Mouse (Mus musculus) embryonic facial prominence, embryonic 10.5 days (tissue): ENCODE measurements at regions not wholly inside any gene's neighbourhood (a gene's known extent, or its start where the extent isn't known, plus 50 kb on each side); places are given as distances from the start of the nearest gene placed in this dataset.

Experiments used
- DNase-seq: peaks from one replicate; pipeline ENCODE4 v3.0.0-alpha.2; 2017; ENCODE audit warnings: low spot score
- H3K27ac ChIP-seq: fragments of 300-500 bp; sonication (generic); replicated peaks from 2 replicates; pipeline ENCODE4 v1.5.1; 2016; ENCODE audit warnings: mild to moderate bottlenecking
- H3K27me3 ChIP-seq: fragments of 300-500 bp; sonication (generic); replicated peaks from 2 replicates; pipeline ENCODE4 v1.6.1; 2016; ENCODE audit warnings: low read depth, mild to moderate bottlenecking; ENCODE audit not compliant: poor library complexity, severe bottlenecking
- H3K36me3 ChIP-seq: fragments of 300-500 bp; sonication (generic); replicated peaks from 2 replicates; pipeline ENCODE4 v1.6.1; 2016; ENCODE audit warnings: mild to moderate bottlenecking, moderate library complexity
- H3K4me1 ChIP-seq: fragments of 300-500 bp; sonication (generic); 2 replicates; pipeline ENCODE4 v1.6.1; 2016
- H3K4me3 ChIP-seq: fragments of 300-500 bp; sonication (generic); 2 replicates; pipeline ENCODE4 v1.5.1; 2016; ENCODE audit warnings: mild to moderate bottlenecking, moderate library complexity
- H3K9me3 ChIP-seq: fragments of 300-500 bp; sonication (generic); 2 replicates; pipeline ENCODE4 v1.6.1; 2016; ENCODE audit warnings: mild to moderate bottlenecking
- WGBS: fragments of 180-500 bp; shearing (Covaris S2); methylation state at CpG from one replicate; pipeline ENCODE4 v1.1.7; 2016; 5-methylcytosine and 5-hydroxymethylcytosine counted together

DNA sequence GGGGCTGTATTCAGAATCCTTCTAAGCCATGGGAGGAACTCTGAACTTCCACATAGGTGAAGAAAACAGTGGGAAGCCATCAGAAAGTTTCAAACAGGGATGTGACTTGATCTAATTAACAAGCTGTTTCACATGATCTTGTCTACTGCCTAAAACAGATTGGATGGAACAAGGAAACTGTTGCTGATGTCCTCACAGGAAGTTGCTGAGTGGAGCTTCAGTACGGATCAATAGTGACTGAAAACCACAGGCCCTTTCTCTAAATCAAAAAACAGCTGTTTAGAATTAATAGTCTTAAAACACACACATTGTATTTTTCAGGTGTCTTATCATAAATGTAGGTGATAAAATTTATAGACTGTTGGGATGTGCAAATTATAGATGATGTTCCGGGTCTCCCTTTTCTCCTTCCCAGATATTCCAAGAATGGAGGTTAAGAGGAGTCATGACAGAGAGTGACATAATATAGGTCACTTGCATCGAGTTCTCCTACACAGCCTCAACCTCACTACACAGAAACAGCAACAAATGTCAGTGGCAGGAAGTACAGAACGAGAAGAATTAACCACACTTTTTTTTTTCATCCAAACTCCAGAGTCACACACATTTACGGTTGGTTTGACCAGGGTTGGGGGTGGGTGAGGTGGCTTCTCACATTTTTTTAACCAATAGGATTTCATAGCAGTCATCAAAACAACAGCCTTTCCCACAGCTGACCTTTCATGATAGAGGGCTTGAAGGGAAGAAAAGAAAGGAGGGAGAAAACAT, 170.4 kb upstream of the Lpp start:
- Histone ChIP-seq H3K36me3 (no peaks in the 10 kb centered on the region), H3K4me3 (no peak overlapping the region), H3K27me3 (0 out of 2 replicates have a peak, but pooled peaks cover 3% of the 10 kb centered on the region), H3K27ac (no peak overlapping the region), H3K9me3 (no peaks in the 10 kb centered on the region), H3K4me1 (peaks cover 11% of the 10 kb centered on the region)
- 74% methylated on average over 5 of the region's 5 CpGs for WGBS
- no peak for DNase-seq

DNA sequence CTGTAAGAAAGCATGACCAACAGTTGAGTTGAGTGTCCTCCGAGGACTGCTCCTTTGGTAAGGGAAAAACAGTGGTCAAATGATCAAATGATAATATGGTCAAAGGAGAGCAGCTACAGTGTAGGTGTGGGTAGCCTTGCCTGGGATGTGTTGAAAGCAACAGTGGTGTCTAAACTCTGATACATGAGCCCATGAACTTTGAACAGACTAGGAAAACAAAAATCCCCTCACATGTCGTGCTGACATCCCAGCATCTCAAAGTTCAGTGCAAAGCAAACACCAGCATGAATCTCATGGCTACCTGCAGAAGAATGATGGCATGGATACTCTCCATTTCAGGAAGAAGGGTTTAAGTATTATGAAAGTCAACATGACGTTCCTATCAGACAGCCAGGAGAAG, 171.3 kb upstream of the Lpp start:
- WGBS = 86% methylated on average over 3 of the region's 3 CpGs
- Histone ChIP-seq H3K36me3 (no peaks in the 10 kb centered on the region), H3K27ac (no peak overlapping the region), H3K4me3 (no peak overlapping the region), H3K9me3 (no peaks in the 10 kb centered on the region), H3K4me1 (peaks cover 13% of the 10 kb centered on the region), H3K27me3 (0 out of 2 replicates have a peak, but pooled peaks cover 4% of the 10 kb centered on the region)
- DNase-seq = no peak

DNA sequence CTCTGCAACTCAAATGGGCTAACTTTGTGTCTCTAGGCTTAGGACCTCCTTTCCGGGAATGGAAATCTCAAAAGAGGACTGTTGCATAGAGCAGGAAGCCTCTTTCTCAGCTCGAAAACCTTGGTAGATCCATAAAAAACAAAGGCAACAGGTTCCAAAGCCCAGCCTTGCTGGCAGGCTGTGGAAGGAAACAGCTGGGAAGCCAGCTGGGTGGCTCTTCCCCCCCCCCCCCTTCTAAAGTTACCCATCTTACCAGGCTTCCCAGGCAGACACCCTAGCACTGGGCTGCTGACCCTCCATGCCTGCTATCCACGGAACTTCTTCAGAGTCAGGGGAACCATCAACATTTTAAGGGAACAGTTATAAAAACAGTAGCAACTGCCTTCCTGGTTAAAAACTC, 172.7 kb upstream of the Lpp start:
- Histone ChIP-seq H3K4me1 (peaks cover 15% of the 10 kb centered on the region), H3K27ac (no peak overlapping the region), H3K36me3 (no peaks in the 10 kb centered on the region), H3K4me3 (no peak overlapping the region), H3K27me3 (0 out of 2 replicates have a peak, but pooled peaks cover 8% of the 10 kb centered on the region), H3K9me3 (no peaks in the 10 kb centered on the region)
- DNase-seq = no peak
- WGBS = 92% methylated on average over 3 of the region's 3 CpGs

DNA sequence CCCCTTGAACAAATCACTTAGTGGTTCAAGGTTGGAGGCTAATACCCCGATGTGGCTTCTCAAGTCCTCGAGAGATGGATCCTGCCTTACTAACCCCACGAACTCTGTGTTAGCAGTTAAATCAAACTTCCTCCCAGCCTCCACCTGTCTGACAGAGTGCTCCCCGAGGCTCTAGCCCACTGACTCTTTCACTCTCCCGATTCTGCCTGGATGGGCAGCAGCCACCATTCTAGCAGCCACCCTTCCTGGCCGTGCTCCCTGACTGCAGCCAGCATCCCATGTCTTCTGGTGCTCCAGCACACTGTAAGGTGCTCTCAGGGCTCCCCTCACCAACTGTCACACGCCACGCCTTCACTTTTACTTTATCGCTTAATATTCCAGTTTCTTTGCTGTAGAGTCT, 173.6 kb upstream of the Lpp start:
- Histone ChIP-seq H3K27me3 (0 out of 2 replicates have a peak, but pooled peaks cover 8% of the 10 kb centered on the region), H3K36me3 (no peaks in the 10 kb centered on the region), H3K27ac (no peak overlapping the region), H3K4me3 (no peak overlapping the region), H3K9me3 (no peaks in the 10 kb centered on the region), H3K4me1 (peaks cover 15% of the 10 kb centered on the region)
- WGBS = 89% methylated on average over 9 of the region's 9 CpGs
- no peak for DNase-seq

DNA sequence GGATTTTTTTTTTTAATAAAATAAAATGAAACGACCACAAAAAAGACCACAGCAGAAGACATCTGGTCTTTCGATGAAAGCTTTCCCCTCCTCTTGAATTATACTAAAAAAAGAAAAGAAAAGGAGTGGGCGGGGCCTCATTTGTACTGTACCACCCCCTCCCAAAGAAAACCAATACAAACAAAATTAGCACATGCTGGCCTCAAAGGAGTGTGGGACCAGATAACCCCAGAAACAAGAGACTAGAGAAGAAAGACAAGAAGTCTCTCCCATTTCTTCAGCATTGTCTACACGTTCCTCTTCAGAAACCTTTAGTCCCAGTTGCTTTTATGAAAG, 174.5 kb upstream of the Lpp start:
- peak overlapping the region; percentile 76; the same call in 1 of the 2 replicates for H3K27ac ChIP-seq
- H3K36me3 ChIP-seq = no peaks in the 10 kb centered on the region
- H3K4me1 ChIP-seq = peaks cover 15% of the 10 kb centered on the region
- H3K27me3 ChIP-seq = 0 out of 2 replicates have a peak, but pooled peaks cover 8% of the 10 kb centered on the region
- no peaks in the 10 kb centered on the region for H3K9me3 ChIP-seq
- 75% methylated on average over 4 of the region's 4 CpGs for WGBS
- no peak overlapping the region for H3K4me3 ChIP-seq
- no peak for DNase-seq

DNA sequence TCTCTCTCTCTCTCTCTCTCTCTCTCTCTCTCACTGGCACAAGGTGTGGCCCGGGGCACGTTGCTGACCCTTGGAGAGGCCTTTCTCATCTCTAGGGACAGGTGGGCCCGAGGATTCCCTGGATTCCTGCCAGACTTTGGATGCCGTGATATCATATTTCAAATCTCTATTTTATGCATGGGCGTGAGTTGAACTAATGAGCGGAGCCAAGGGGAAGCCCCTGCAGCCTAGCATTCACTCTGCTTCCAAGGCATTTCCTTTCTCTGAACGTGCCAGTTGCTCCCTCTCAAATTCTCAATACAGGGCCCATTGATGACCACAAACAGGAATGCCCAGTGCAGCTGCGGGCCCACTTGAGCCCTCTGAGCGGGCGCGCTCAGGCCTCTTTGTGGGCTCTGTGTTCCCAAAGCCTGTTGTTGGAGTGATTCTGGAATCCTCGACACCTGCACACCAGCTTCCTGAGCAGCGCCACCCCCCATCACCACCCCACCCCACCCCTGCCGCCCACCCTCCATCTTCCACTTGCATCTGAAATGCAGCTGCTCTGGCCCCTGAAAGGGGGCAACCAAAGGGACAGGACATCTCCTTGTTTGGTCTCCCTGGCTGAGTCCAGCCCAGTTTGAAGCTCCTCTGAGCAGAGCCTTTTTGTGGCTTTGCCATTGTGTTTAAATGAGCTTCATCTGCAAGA, 175.0 kb upstream of the Lpp start:
- 0 out of 2 replicates have a peak, but pooled peaks cover 8% of the 10 kb centered on the region for H3K27me3 ChIP-seq
- WGBS = 38% methylated on average over 14 of the region's 14 CpGs
- no peaks in the 10 kb centered on the region for H3K36me3 ChIP-seq
- no peaks in the 10 kb centered on the region for H3K9me3 ChIP-seq
- no peak overlapping the region for H3K4me3 ChIP-seq
- H3K4me1 ChIP-seq = peaks cover 15% of the 10 kb centered on the region
- peak overlapping the region; percentile 76 for H3K27ac ChIP-seq
- peak; percentile 56 for DNase-seq

DNA sequence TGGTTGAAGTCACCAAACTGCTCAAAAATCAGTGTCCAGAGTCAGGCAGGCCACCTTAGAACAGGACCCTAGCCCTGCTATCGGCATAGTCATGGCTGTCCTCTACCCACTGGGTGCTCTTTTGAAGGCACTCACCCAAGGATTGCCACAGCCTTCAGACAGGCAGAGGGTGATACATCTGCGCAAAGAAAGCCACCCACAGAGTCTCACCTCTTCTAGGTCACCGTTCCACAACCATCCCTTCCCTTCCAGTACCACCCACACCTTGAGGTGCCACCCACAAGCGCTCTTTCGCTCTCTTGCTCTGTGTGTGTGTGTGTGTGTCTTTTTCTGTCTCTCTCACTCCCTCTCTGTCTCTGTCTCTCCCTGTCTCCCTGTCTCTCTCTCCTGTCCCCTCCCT, 176.5 kb upstream of the Lpp start:
- Histone ChIP-seq H3K36me3 (no peaks in the 10 kb centered on the region), H3K27ac (no peak overlapping the region), H3K27me3 (0 out of 2 replicates have a peak, but pooled peaks cover 8% of the 10 kb centered on the region), H3K4me1 (peaks cover 12% of the 10 kb centered on the region), H3K9me3 (no peaks in the 10 kb centered on the region), H3K4me3 (no peak overlapping the region)
- 90% methylated on average over 5 of the region's 5 CpGs for WGBS
- no peak for DNase-seq

DNA sequence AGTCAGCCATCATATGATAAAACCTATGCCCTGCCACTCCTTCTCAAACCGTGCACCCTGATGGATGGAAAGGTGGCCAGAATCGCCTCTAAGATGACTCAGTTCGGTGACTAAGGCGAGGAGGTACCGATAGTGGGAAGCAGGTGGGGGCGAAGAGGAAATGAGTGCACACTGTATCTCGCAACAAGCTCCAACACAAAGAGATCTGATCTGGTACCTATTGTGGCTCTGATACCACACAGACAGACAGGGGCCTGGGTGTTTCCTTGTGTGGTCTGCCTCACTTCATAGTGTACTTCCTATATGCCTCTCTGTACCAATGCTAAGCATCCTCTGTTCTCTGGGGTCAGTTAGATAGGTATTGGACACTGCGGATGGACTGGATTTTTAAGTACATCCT, 178.0 kb upstream of the Lpp start:
- Histone ChIP-seq H3K36me3 (no peaks in the 10 kb centered on the region), H3K4me1 (peaks cover 12% of the 10 kb centered on the region), H3K27me3 (0 out of 2 replicates have a peak, but pooled peaks cover 8% of the 10 kb centered on the region), H3K4me3 (no peak overlapping the region), H3K9me3 (no peaks in the 10 kb centered on the region), H3K27ac (no peak overlapping the region)
- no peak for DNase-seq
- 90% methylated on average over 8 of the region's 8 CpGs for WGBS

DNA sequence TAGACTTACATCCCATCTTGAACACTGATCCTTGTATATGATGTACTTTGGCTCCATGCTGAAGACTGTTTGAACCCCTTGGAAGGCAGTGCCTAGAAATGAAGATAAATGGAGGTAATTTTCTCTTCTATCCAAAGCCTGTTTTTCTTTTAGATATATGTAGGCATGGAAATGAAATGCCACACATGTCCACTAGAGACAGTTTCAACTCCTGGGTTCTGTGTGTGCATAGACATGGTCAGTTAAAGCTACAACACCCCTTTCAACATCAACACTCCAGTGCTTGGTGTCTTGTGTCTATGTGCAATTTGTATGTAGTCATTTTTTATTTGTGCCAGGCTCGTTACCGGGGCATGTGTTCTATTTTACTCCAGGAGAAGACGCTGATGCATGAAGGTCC, 179.7 kb upstream of the Lpp start:
- Histone ChIP-seq H3K4me3 (no peak overlapping the region), H3K36me3 (no peaks in the 10 kb centered on the region), H3K4me1 (peaks cover 15% of the 10 kb centered on the region), H3K27ac (no peak overlapping the region), H3K27me3 (0 out of 2 replicates have a peak, but pooled peaks cover 5% of the 10 kb centered on the region), H3K9me3 (no peaks in the 10 kb centered on the region)
- DNase-seq = no peak
- WGBS = 93% methylated on average over 3 of the region's 3 CpGs

DNA sequence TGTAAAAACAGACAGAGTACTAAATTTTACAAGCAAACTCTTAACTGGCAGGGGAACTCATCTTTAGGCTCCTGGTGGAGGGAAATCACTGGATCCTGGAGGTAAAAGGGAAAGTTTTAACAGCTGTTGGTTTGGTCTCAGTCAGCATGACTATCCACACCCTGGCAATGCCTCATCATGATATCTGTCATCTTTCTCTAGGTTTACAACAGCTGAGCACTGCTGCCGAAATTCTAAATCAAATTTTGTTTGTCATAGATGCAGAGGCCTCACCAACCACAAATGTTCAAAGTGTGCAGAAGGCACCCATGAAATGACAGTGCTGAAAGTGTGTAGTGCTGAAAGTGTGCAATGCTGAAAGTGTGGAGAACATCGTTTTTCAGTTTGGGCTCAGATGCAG, 180.6 kb upstream of the Lpp start:
- 0 out of 2 replicates have a peak, but pooled peaks cover 5% of the 10 kb centered on the region for H3K27me3 ChIP-seq
- no peak overlapping the region for H3K27ac ChIP-seq
- no peak overlapping the region for H3K4me3 ChIP-seq
- WGBS = 90% methylated on average over 2 of the region's 2 CpGs
- no peaks in the 10 kb centered on the region for H3K9me3 ChIP-seq
- no peak for DNase-seq
- H3K4me1 ChIP-seq = peaks cover 9% of the 10 kb centered on the region
- H3K36me3 ChIP-seq = no peaks in the 10 kb centered on the region

DNA sequence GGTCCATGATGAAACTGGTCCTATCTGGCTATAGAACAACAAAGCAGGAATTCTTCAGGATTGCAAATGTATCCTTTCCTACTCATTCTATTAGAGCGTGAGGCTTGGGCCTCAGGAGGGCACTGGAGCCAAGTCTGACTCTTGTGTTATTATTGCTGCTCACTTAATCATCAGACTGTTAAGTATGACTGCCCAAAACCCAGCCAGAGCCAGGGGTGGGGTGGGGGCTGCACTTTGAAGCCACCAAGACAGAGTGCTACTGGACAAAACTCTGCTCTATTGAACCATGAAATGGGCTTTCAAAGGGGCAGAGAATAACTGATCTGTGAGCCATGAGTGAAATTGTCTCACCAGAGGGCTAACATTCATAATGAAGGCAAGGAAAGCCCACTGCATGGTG, 181.7 kb upstream of the Lpp start:
- Histone ChIP-seq H3K4me1 (peaks cover 11% of the 10 kb centered on the region), H3K27me3 (no peaks in the 10 kb centered on the region), H3K9me3 (no peaks in the 10 kb centered on the region), H3K27ac (no peak overlapping the region), H3K4me3 (no peak overlapping the region), H3K36me3 (no peaks in the 10 kb centered on the region)
- no peak for DNase-seq
- 80% methylated on average over 1 of the region's 1 CpGs for WGBS

DNA sequence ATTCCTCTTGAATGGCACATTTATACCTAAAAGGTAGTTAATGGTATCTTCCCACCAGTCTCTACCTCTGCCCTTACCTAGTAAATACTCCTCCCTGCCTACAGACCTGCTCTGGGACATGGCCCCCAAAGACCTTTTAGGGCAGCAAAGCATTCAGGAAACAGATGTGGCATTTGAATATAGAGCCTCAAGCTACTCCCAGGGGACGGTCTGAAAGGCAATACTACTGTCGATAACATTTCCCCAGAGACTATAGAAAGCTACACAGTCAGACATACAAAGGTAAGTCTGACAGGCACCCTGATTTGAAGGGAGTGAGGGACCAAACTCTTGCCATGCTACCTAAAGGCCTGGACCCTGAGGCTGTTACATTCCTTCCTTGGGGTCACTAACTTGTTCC, 184.4 kb upstream of the Lpp start:
- 70% methylated on average over 2 of the region's 2 CpGs for WGBS
- H3K27me3 ChIP-seq = no peaks in the 10 kb centered on the region
- DNase-seq = no peak
- no peaks in the 10 kb centered on the region for H3K9me3 ChIP-seq
- H3K36me3 ChIP-seq = no peaks in the 10 kb centered on the region
- peaks cover 29% of the 10 kb centered on the region for H3K4me1 ChIP-seq
- no peak overlapping the region for H3K27ac ChIP-seq
- no peak overlapping the region for H3K4me3 ChIP-seq

DNA sequence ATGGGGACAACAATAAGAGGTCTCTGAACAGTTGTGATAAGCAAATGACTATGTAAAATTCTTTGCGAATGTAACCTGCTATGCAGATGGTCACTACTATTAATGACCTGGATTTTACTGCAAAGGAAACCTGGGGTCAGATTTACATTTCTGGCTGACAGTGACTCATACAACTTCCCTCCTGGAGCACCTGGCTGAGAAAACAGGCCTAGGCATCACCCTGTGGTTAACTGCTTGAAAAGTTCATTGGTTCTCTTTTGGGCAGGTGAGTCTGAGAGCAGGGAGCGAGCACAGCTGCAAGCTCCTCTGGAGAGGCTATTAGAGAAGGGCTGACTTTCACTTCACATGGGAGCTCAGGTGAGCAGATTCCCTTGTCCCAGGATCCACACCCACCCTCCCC, 185.2 kb upstream of the Lpp start:
- no peak overlapping the region for H3K4me3 ChIP-seq
- 88% methylated on average over 2 of the region's 2 CpGs for WGBS
- no peaks in the 10 kb centered on the region for H3K36me3 ChIP-seq

More for the DNA sequence above, 185.2 kb upstream of the Lpp start:
- H3K27me3 ChIP-seq = no peaks in the 10 kb centered on the region
- DNase-seq = no peak
- H3K4me1 ChIP-seq = peaks cover 29% of the 10 kb centered on the region
- H3K27ac ChIP-seq = no peak overlapping the region
- H3K9me3 ChIP-seq = no peaks in the 10 kb centered on the region
